Comparison of ENCODE assay signal across 28 mouse cellular contexts in genomic region chr7:26306926-26307325, GRCm38 (mm10). TPM values are rescaled to one million over a fixed set of nuclear protein-coding genes. Genes with fewer than 3 reads are reported as not detected.
"Had no signal": no experiment of that assay in that cellular context is flagged by ENCODE, and none has a peak within 500 bp of the region (broad histone marks: within the 10 kb centered on the region; RNA-seq: fewer than 3 reads in every experiment).

TSS of gene Cyp2a4 (plus strand) at chr7:26307169.

RNA-seq across cellular contexts. Expression of gene Cyp2a4, which starts in this region (rescaled TPM):
- total RNA-seq: common myeloid progenitor, adult 5-6 weeks; forebrain, postnatal 0 days; gastrocnemius, adult 2 months; gastrocnemius, adult 8-10 months; gastrocnemius, postnatal 10 days; gastrocnemius, postnatal 14 days; gastrocnemius, postnatal 25 days; gastrocnemius, postnatal 36 days; gastrocnemius, postnatal 4 days; granulocyte monocyte progenitor cell, adult 5-6 weeks had no signal
- polyA plus RNA-seq: cerebellum, adult 2 months; cortical plate, adult 2 months; embryonic facial prominence, embryonic 10.5 days; embryonic facial prominence, embryonic 11.5 days; embryonic facial prominence, embryonic 12.5 days; embryonic facial prominence, embryonic 13.5 days; embryonic facial prominence, embryonic 14.5 days; embryonic facial prominence, embryonic 15.5 days; erythroblast, embryonic 14.5 days; forebrain, embryonic 10.5 days; forebrain, embryonic 11.5 days; forebrain, embryonic 12.5 days; forebrain, embryonic 13.5 days; forebrain, embryonic 14.5 days; forebrain, embryonic 15.5 days; forebrain, embryonic 16.5 days; forebrain, postnatal 0 days; frontal cortex, adult 2 months; gonadal fat pad, adult 2 months had no signal
